Mouse (Mus musculus) ES-E14 (cell line): ENCODE measurements around the gene Tti1. TPM values are rescaled to one million over a fixed set of nuclear protein-coding genes. Genes with fewer than 3 reads are reported as not detected.
A peak's percentile ranks its signal among the peaks of the same experiment; 100 is the strongest.

ENCODE experiments used
- DNase-seq: peaks from one replicate; pipeline ENCODE4 v3.0.0-alpha.2; 2013; ENCODE audit warnings: low read depth, low spot score
- H3K27ac ChIP-seq: 2 replicates; pipeline ENCODE4 v1.5.1; 2012; ENCODE audit warnings: low read depth, mild to moderate bottlenecking, low read length, moderate library complexity, mixed read lengths; ENCODE audit not compliant: poor library complexity, insufficient read depth, severe bottlenecking
- H3K36me3 ChIP-seq: 2 replicates; pipeline ENCODE4 v1.6.1; 2012; ENCODE audit warnings: mild to moderate bottlenecking, low read length, moderate library complexity, mixed read lengths; ENCODE audit not compliant: control insufficient read depth, poor library complexity, insufficient read depth, severe bottlenecking
- H3K4me1 ChIP-seq, 2 experiments: fragments of 150-350 bp in 1 of 2; sonication (generic) in 1 of 2; 2 replicates each; pipeline ENCODE4 v1.6.1; 2012; ENCODE audit warnings: low read length in 2 of 2, mild to moderate bottlenecking in 1 of 2, mixed read lengths in 1 of 2; ENCODE audit not compliant: control insufficient read depth in 2 of 2, insufficient read depth in 2 of 2, poor library complexity in 1 of 2
- H3K4me3 ChIP-seq, 2 experiments: fragments of 150-350 bp in 1 of 2; sonication (generic) in 1 of 2; 2 replicates each; pipeline ENCODE4 v1.5.1; 2012; ENCODE audit warnings: low read length in 2 of 2, low read depth in 1 of 2, mild to moderate bottlenecking in 1 of 2, mixed read lengths in 1 of 2; ENCODE audit not compliant: insufficient read depth in 1 of 2, poor library complexity in 1 of 2, severe bottlenecking in 1 of 2
- H3K9ac ChIP-seq: 2 replicates; pipeline ENCODE4 v1.6.1; 2012; ENCODE audit warnings: low read depth, mild to moderate bottlenecking, low read length, mixed read lengths; ENCODE audit not compliant: poor library complexity, insufficient read depth, severe bottlenecking
- H3K9me3 ChIP-seq: fragments of 150-350 bp; sonication (generic); 2 replicates; pipeline ENCODE4 v1.6.1; 2012; ENCODE audit warnings: low read depth, mild to moderate bottlenecking, low read length; ENCODE audit not compliant: control insufficient read depth, insufficient read depth
- CHD2 ChIP-seq: IDR thresholded peaks from 2 replicates; pipeline ENCODE4 v1.6.1; 2014; ENCODE audit warnings: mild to moderate bottlenecking, low read depth, low read length, inconsistent platforms
- HCFC1 ChIP-seq: IDR thresholded peaks from 2 replicates; pipeline ENCODE4 v1.6.1; 2012; ENCODE audit warnings: low read length, inconsistent platforms, borderline replicate concordance; ENCODE audit not compliant: insufficient read depth
- MAFK ChIP-seq: IDR thresholded peaks from 2 replicates; pipeline ENCODE4 v1.6.1; 2014; ENCODE audit warnings: mild to moderate bottlenecking, low read depth, low read length, inconsistent platforms; ENCODE audit not compliant: insufficient read depth
- ZC3H11A ChIP-seq: IDR thresholded peaks from 2 replicates; pipeline ENCODE4 v1.6.1; 2012; ENCODE audit warnings: low read depth, mild to moderate bottlenecking, inconsistent platforms, low read length, borderline replicate concordance
- ZNF384 ChIP-seq: IDR thresholded peaks from 2 replicates; pipeline ENCODE4 v1.6.1; 2012; ENCODE audit warnings: low read depth, low read length, inconsistent platforms
- in situ Hi-C, 2 experiments: fragments of 600-800 bp; cut with MboI; formaldehyde crosslinking; loops; one replicate each; pipeline ENCODE4 v1.15.1; 2025; ENCODE audit warnings: low sequenced_read_pairs in 2 of 2, inconsistent platforms in 1 of 2; ENCODE audit not compliant: unreplicated experiment in 2 of 2
- total RNA-seq: library from RNA; depleted of rRNA; stranded (reverse); fragments of 300-350 nt; gene quantifications from 2 replicates; pipeline ENCODE4 v1.2.3, GENCODE M21; 2012; rRNA removed

Tti1 gene
- 25.3 and 34.1 TPM in 2 replicates for total RNA-seq

DNA sequence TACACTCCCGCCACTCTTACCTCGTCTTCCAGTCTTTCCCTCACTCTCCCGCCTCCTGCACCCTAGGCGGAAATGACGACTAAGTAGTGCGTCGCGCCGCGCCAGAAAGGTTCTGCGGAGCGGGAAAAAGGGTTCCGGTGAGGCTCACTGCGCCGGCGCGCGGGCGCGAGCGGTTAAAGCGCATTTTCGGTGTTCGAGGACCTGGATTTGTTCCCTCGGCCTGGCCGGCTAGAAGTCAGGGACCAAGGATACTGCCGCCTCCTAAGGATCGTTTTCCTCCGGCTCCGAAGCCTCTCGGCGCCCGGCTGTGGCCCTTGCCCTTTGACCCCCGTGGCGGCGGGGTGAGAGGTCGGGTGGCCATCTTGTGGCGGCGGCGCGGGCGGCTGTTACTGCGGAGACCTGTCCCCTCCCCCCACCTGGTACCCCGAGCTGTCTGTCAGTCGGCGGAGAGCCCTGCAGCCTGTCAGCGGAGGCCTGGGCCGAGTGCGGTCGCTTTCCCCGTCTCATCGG lies at the start of gene Tti1, which contains the start of gene Rprd1b:
Tti1 (minus strand) TSS at position 80 of the 510 bp plus-strand sequence.
Rprd1b (plus strand) TSS at position 144 of the 510 bp plus-strand sequence.
- in situ Hi-C loops = no loop called here
- TF ChIP-seq ZNF384 (no peak), ZC3H11A (no peak), HCFC1 (peak; percentile 90), MAFK (no peak), CHD2 (peak; percentile 71)
- H3K27ac ChIP-seq = peak within 1 kb of the TSS; percentile 91
- H3K4me3 ChIP-seq = peak within 1 kb of the TSS; percentile 87 to 98
- H3K9me3 ChIP-seq = no peaks in the 10 kb centered on the region
- peak; percentile 91 for DNase-seq
- peaks cover 0 to 6% of the 10 kb centered on the region in 2 experiments; a peak in 3 of 4 replicates for H3K4me1 ChIP-seq
- peak within 1 kb of the TSS; percentile 95 for H3K9ac ChIP-seq
- H3K36me3 ChIP-seq = no peaks in the 10 kb centered on the region

DNA sequence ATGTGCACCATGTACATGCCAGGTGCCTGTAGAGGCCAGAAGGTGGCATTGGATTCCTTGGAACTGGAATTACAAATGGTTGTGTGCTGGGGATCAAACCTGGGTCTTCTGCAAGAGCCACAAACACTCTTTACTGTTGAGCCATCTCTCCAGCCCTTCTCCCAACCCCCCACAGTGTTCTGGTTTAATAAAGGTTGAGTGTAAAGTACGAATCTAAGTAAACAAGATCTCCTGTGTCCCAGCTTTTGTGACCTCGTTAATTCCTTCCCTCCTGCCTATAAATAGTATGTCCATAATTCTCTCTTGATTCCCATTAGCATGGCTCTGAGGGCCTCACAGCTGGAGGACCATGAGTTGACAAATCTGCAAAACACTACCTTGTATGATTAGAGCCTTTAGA lies 49.7 kb upstream of the Tti1 start:
- Histone ChIP-seq H3K4me1 (no peaks in the 10 kb centered on the region), H3K9ac (no peak overlapping the region), H3K36me3 (peaks cover 12% of the 10 kb centered on the region; the same call in 1 of the 2 replicates), H3K27ac (no peak overlapping the region), H3K4me3 (no peak overlapping the region), H3K9me3 (no peaks in the 10 kb centered on the region)
- no peak for DNase-seq
- in situ Hi-C loops = no loop called here
- TF ChIP-seq CHD2 (no peak), ZNF384 (no peak), ZC3H11A (no peak), HCFC1 (no peak), MAFK (no peak)

DNA sequence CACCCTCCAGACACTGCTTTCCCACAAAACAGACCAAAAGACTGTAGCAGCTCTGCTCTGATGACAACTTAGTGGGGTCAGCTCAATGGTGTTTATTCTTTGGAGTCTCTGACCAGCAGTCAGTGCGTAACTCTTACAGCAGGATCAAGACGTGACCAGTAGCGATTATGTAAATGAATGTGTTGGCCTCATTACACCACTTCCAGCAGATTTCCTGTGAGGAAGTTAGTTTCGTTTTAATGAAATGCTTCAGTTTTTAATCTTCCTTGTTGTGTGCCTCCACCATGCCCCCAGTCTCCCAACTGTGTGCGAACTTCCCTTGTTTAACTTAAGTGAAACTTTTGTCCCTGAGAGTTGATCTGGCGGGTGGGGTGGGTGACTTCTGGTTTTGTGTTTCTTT lies 48.5 kb upstream of the Tti1 start:
- Histone ChIP-seq H3K36me3 (peaks cover 15% of the 10 kb centered on the region), H3K4me1 (no peaks in the 10 kb centered on the region), H3K4me3 (no peak overlapping the region), H3K9ac (no peak overlapping the region), H3K9me3 (no peaks in the 10 kb centered on the region), H3K27ac (no peak overlapping the region)
- in situ Hi-C loops = no loop called here
- DNase-seq = no peak
- TF ChIP-seq ZNF384 = no peak
- no peak for TF ChIP-seq CHD2
- no peak for TF ChIP-seq HCFC1
- no peak for TF ChIP-seq ZC3H11A
- no peak for TF ChIP-seq MAFK

DNA sequence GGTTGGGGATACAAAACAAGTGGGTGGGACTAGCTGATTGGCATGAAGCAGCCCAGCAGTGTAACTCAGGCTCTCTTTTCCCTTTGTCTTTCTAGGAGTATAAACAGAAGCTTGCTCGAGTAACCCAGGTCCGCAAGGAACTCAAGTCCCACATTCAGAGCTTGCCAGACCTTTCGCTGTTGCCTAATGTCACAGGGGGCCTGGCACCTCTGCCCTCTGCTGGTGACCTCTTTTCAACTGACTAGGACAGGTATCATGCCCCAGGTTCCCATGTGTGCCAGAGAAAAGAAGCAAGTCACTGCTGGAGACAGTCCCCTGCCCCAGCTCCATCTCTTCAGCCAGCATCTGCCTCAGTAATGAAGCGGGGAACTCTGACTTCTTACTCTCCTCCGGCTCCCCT lies 46.6 kb upstream of the Tti1 start:
- DNase-seq = no peak
- no peak for TF ChIP-seq MAFK
- TF ChIP-seq HCFC1 = no peak
- no peak for TF ChIP-seq ZC3H11A
- no peak for TF ChIP-seq CHD2
- no peak for TF ChIP-seq ZNF384
- Histone ChIP-seq H3K36me3 (peaks cover 29% of the 10 kb centered on the region), H3K9me3 (no peaks in the 10 kb centered on the region), H3K4me1 (no peaks in the 10 kb centered on the region), H3K4me3 (no peak overlapping the region), H3K9ac (no peak overlapping the region), H3K27ac (no peak overlapping the region)
- in situ Hi-C loops = no loop called here
